Mouse (Mus musculus) CH12.LX (cell line): ENCODE measurements around the gene Celf2. TPM values are rescaled to one million over a fixed set of nuclear protein-coding genes. Genes with fewer than 3 reads are reported as not detected.

ENCODE experiments used
- DNase-seq: peaks from one replicate; pipeline ENCODE4 v3.0.0-alpha.2; 2013; ENCODE audit errors: extremely low read depth
- H3K27ac ChIP-seq: 2 replicates; pipeline ENCODE4 v1.5.1; 2012; ENCODE audit warnings: low read depth, mild to moderate bottlenecking, control low read depth, moderate library complexity; ENCODE audit not compliant: insufficient read depth
- H3K27me3 ChIP-seq: replicated peaks from 2 replicates; pipeline ENCODE3; 2012; ENCODE audit warnings: inconsistent platforms
- H3K36me3 ChIP-seq, 2 experiments: replicated peaks in 1 of 2; 2 replicates each; pipeline versions ENCODE3 to v1.6.1; 2012; ENCODE audit warnings: inconsistent platforms in 1 of 2, low read length in 1 of 2, mild to moderate bottlenecking in 1 of 2, mixed read lengths in 1 of 2, moderate library complexity in 1 of 2; ENCODE audit not compliant: control insufficient read depth in 1 of 2, insufficient read depth in 1 of 2
- H3K4me1 ChIP-seq, 2 experiments: 2 replicates each; pipeline ENCODE4 v1.6.1; 2012; ENCODE audit warnings: inconsistent platforms in 1 of 2, moderate library complexity in 1 of 2; ENCODE audit not compliant: insufficient read depth in 2 of 2, control insufficient read depth in 1 of 2
- H3K4me2 ChIP-seq: 2 replicates; pipeline ENCODE4 v1.6.1; 2012; ENCODE audit warnings: low read depth, mild to moderate bottlenecking, control low read depth; ENCODE audit not compliant: poor library complexity, insufficient read depth, severe bottlenecking
- H3K4me3 ChIP-seq, 3 experiments: fragments of 150-350 bp in 1 of 3; sonication (generic) in 1 of 3; replicated peaks in 1 of 3; 2 replicates each; pipeline versions ENCODE3 to v1.5.1; 2011 to 2012; ENCODE audit warnings: low read depth in 2 of 3, low read length in 2 of 3, mild to moderate bottlenecking in 2 of 3, moderate library complexity in 2 of 3, control low read depth in 1 of 3, improper control_type of control experiment in 1 of 3, inconsistent platforms in 1 of 3, mixed read lengths in 1 of 3; ENCODE audit not compliant: poor library complexity in 1 of 3
- H3K79me2 ChIP-seq: replicated peaks from 2 replicates; pipeline ENCODE4 v1.6.1; 2012; ENCODE audit warnings: mild to moderate bottlenecking, moderate library complexity; ENCODE audit not compliant: control insufficient read depth, poor library complexity, insufficient read depth, severe bottlenecking; ENCODE audit errors: extremely low read depth
- H3K9ac ChIP-seq: 2 replicates; pipeline ENCODE4 v1.6.1; 2012; ENCODE audit warnings: low read depth, mild to moderate bottlenecking, control low read depth, moderate library complexity; ENCODE audit not compliant: insufficient read depth
- H3K9me3 ChIP-seq: replicated peaks from 2 replicates; pipeline ENCODE3; 2012; ENCODE audit warnings: low read length, inconsistent platforms, mixed read lengths
- CHD1 ChIP-seq: IDR thresholded peaks from 2 replicates; pipeline ENCODE4 v1.6.1; 2012; ENCODE audit warnings: low read depth, low read length, improper control_type of control experiment, inconsistent platforms
- CTCF ChIP-seq, 2 experiments: IDR thresholded peaks in 1 of 2; conservative IDR thresholded peaks in 1 of 2; 2 replicates each; pipeline ENCODE4 v1.5.1; 2011 to 2012; ENCODE audit warnings: low read depth in 2 of 2, low read length in 2 of 2, improper control_type of control experiment in 1 of 2, inconsistent platforms in 1 of 2, mild to moderate bottlenecking in 1 of 2, moderate library complexity in 1 of 2
- E2F4 ChIP-seq: IDR thresholded peaks from 2 replicates; pipeline ENCODE4 v1.6.1; 2011; ENCODE audit warnings: low read depth, low read length, improper control_type of control experiment; ENCODE audit not compliant: insufficient replicate concordance
- ELF1 ChIP-seq: IDR thresholded peaks from 2 replicates; pipeline ENCODE4 v1.6.1; 2014; ENCODE audit warnings: low read depth, mild to moderate bottlenecking, inconsistent platforms, low read length, improper control_type of control experiment
- EP300 ChIP-seq: IDR thresholded peaks from 2 replicates; pipeline ENCODE4 v1.6.1; 2011; ENCODE audit warnings: low read length, improper control_type of control experiment
- GABPA ChIP-seq: IDR thresholded peaks from 2 replicates; pipeline ENCODE4 v1.6.1; 2012; ENCODE audit warnings: low read depth, low read length, improper control_type of control experiment, inconsistent platforms; ENCODE audit not compliant: insufficient replicate concordance
- HCFC1 ChIP-seq: IDR thresholded peaks from 2 replicates; pipeline ENCODE4 v1.6.1; 2012; ENCODE audit warnings: low read depth, mild to moderate bottlenecking, inconsistent platforms, low read length, improper control_type of control experiment
- IRF4 ChIP-seq: IDR thresholded peaks from 2 replicates; pipeline ENCODE4 v1.6.1; 2014; ENCODE audit warnings: low read depth, mild to moderate bottlenecking, inconsistent platforms, low read length, improper control_type of control experiment
- JUN ChIP-seq: IDR thresholded peaks from 2 replicates; pipeline ENCODE4 v1.6.1; 2011; ENCODE audit warnings: low read depth, mild to moderate bottlenecking, low read length, improper control_type of control experiment, moderate library complexity; ENCODE audit not compliant: insufficient read depth
- JUND ChIP-seq: conservative IDR thresholded peaks from 2 replicates; pipeline ENCODE4 v1.6.1; 2011; ENCODE audit warnings: low read depth, low read length, improper control_type of control experiment
- KAT2A ChIP-seq: IDR thresholded peaks from 2 replicates; pipeline ENCODE4 v1.6.1; 2012; ENCODE audit warnings: low read length, improper control_type of control experiment, inconsistent platforms; ENCODE audit not compliant: insufficient replicate concordance
- MAFK ChIP-seq: IDR thresholded peaks from 2 replicates; pipeline ENCODE4 v1.6.1; 2011; ENCODE audit warnings: low read length, improper control_type of control experiment; ENCODE audit not compliant: insufficient replicate concordance
- MAX ChIP-seq: IDR thresholded peaks from 2 replicates; pipeline ENCODE4 v1.6.1; 2011; ENCODE audit warnings: low read length, improper control_type of control experiment
- MEF2A ChIP-seq: IDR thresholded peaks from 2 replicates; pipeline ENCODE4 v1.6.1; 2014; ENCODE audit warnings: low read depth, mild to moderate bottlenecking, inconsistent platforms, low read length, improper control_type of control experiment, borderline replicate concordance
- MXI1 ChIP-seq: IDR thresholded peaks from 2 replicates; pipeline ENCODE4 v1.6.1; 2011; ENCODE audit warnings: mild to moderate bottlenecking, low read depth, low read length, improper control_type of control experiment
- MYC ChIP-seq: IDR thresholded peaks from 2 replicates; pipeline ENCODE4 v1.6.1; 2011; ENCODE audit warnings: low read depth, mild to moderate bottlenecking, improper control_type of control experiment, low read length
- NELFE ChIP-seq: IDR thresholded peaks from 2 replicates; pipeline ENCODE4 v1.6.1; 2011; ENCODE audit warnings: low read depth, low read length, improper control_type of control experiment
- RCOR1 ChIP-seq: conservative IDR thresholded peaks from 2 replicates; pipeline ENCODE4 v1.6.1; 2012; ENCODE audit warnings: low read depth, mild to moderate bottlenecking, inconsistent platforms, low read length, improper control_type of control experiment
- SIN3A ChIP-seq: IDR thresholded peaks from 2 replicates; pipeline ENCODE4 v1.6.1; 2012; ENCODE audit warnings: low read length, improper control_type of control experiment, inconsistent platforms
- TBP ChIP-seq: conservative IDR thresholded peaks from 2 replicates; pipeline ENCODE4 v1.6.1; 2011; ENCODE audit warnings: low read depth, low read length, improper control_type of control experiment
- TCF12 ChIP-seq: IDR thresholded peaks from 2 replicates; pipeline ENCODE4 v1.6.1; 2014; ENCODE audit warnings: low read depth, mild to moderate bottlenecking, inconsistent platforms, low read length, improper control_type of control experiment
- ZC3H11A ChIP-seq: IDR thresholded peaks from 2 replicates; pipeline ENCODE4 v1.6.1; 2012; ENCODE audit warnings: low read depth, mild to moderate bottlenecking, inconsistent platforms, low read length, improper control_type of control experiment
- ZKSCAN1 ChIP-seq: IDR thresholded peaks from 2 replicates; pipeline ENCODE4 v1.6.1; 2012; ENCODE audit warnings: low read depth, inconsistent platforms, low read length, improper control_type of control experiment, borderline replicate concordance
- ZNF384 ChIP-seq: IDR thresholded peaks from 2 replicates; pipeline ENCODE4 v1.6.1; 2012; ENCODE audit warnings: low read depth, low read length, improper control_type of control experiment, inconsistent platforms
- dilution Hi-C: fragments of 300-500 bp; cut with MboI; formaldehyde crosslinking; loops from 2 replicates; pipeline ENCODE4 v1.14.3; 2020; ENCODE audit warnings: low sequenced_read_pairs; ENCODE audit not compliant: extremely low pct_unique_long_range_greater_than_20kb, extremely low pct_ligation_motif_present
- in situ Hi-C: fragments of 300-500 bp; cut with MboI; formaldehyde crosslinking; loops from 3 replicates; pipeline ENCODE4 v1.14.3; 2019; ENCODE audit warnings: low sequenced_read_pairs, low pct_ligation_motif_present, low pct_unique_long_range_greater_than_20kb, mixed read lengths
- polyA plus RNA-seq: library from polyadenylated mRNA; unstranded; fragments of >175 nt; gene quantifications from 2 replicates; pipeline ENCODE4 v1.2.1, GENCODE M21; 2012; ENCODE audit warnings: low read depth; ENCODE audit not compliant: insufficient read length
- total RNA-seq, 2 experiments: library from RNA; depleted of rRNA; stranded (reverse); fragments of 300-350 nt in 1 of 2; fragments of >200 nt in 1 of 2; gene quantifications; 2 replicates each; pipeline ENCODE4 v1.2.3; 2012 to 2014

Gene Celf2
- total and polyA plus RNA-seq, 3 experiments: 51.0 to 143 (median 103) TPM

DNA sequence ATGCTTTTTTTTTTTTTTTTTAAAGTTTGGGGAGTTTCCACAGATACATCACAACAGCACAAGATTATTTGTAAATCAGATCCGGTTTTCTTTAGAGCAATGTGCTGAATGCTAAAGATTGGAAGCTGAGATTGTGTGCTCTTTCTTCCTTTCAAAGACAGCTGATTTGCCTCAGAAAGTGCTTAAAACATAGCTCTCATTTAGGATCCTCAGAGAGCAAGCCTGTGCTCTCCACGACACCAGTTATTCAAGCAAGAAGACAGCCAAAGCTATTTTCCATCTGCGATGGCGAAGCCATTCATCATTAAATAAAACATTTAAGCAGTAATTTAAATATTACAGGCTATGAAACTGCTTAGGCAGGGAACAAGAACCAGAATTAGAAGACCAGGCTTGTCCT is 463.8 kb downstream of the Celf2 start:
- dilution Hi-C loops (no loop called here), in situ Hi-C loops (no loop called here)
- no peak overlapping the region for H3K4me3 ChIP-seq
- no peaks in the 10 kb centered on the region for H3K36me3 ChIP-seq
- H3K27ac ChIP-seq: no peak overlapping the region
- H3K4me2 ChIP-seq: no peak overlapping the region
- TF ChIP-seq CTCF (conservative IDR thresholded peaks at IDR 0.05 in 1 of 2, IDR thresholded peaks at IDR 0.05 in 1 of 2; ENCODE audit: low read depth in 2 of 2, low read length in 2 of 2) (no peak), EP300 (no peak), KAT2A (no peak), TBP (no peak), TCF12 (no peak)
- no peaks in the 10 kb centered on the region for H3K79me2 ChIP-seq
- no peaks in the 10 kb centered on the region for H3K9me3 ChIP-seq
- DNase-seq: peak; percentile 12
- H3K9ac ChIP-seq: no peak overlapping the region
- no peaks in the 10 kb centered on the region for H3K27me3 ChIP-seq
- peaks cover 3 to 27% of the 10 kb centered on the region in 2 experiments; a peak in 3 of 4 replicates for H3K4me1 ChIP-seq

DNA sequence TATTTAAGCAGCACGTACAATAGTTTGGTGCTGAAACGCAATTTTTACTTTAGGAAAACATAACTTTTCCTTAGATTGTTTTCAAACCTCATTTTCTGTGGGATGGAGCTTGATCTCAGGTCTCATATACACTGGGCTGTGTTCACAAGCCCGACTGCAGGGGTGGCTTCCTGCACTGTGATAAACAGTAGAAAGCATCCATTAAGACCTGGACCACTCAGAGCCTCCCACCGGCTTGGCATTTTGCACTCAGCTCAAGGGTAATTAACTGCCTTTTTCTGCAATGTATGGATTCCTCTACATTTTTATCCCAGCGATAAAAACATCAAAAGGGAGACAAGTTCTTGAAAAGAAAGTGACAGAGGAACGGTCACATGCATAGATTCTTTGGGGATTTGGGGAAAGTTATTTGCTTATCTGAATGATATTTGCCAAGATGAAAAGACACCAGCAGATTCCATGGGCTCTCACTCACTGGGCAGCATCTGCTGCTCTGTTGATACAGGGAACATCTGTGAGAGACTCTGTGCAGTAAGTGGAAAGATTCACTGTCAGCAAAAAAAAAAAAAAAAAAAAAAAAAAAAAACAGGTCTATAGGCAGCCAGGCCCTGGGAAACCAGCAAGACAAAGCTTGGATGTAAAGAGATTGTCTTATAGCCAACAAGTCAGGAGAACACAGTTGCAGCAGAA is 465.4 kb downstream of the Celf2 start:
- TF ChIP-seq ZNF384 (peak; percentile 44; the same call in 1 of the 2 replicates), GABPA (no peak)
- in situ Hi-C loops (no loop called here), dilution Hi-C loops (no loop called here)
- Histone ChIP-seq H3K27me3 (no peaks in the 10 kb centered on the region), H3K4me1 (peaks cover 4 to 40% of the 10 kb centered on the region in 2 experiments), H3K4me3 (no peak overlapping the region), H3K9me3 (no peaks in the 10 kb centered on the region), H3K9ac (no peak overlapping the region), H3K79me2 (no peaks in the 10 kb centered on the region), H3K4me2 (no peak overlapping the region), H3K27ac (no peak overlapping the region), H3K36me3 (no peaks in the 10 kb centered on the region)
- DNase-seq: no peak

DNA sequence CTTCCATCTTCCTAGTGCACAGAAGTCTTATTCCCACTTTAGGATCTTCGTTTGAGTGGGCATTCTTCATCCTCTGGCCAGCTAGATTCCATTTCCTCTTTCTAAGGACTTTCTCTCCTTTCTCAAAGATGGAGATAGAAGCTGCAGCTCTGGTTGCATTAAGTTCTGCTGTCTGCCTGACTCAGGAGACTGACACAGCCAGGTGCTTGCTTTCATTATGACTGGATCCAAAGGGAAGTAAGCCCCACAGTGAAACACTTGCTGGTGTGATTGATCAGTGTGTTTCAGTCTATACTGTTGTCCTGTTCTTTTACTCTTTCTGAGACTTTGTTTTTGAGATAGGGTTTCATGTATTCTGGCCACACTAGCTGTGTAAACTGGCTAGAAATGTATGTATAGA is 468.4 kb downstream of the Celf2 start:
- H3K27me3 ChIP-seq: no peaks in the 10 kb centered on the region
- H3K36me3 ChIP-seq: no peaks in the 10 kb centered on the region
- in situ Hi-C loops (no loop called here), dilution Hi-C loops (no loop called here)
- peaks cover 4 to 36% of the 10 kb centered on the region in 2 experiments for H3K4me1 ChIP-seq
- H3K9me3 ChIP-seq: no peaks in the 10 kb centered on the region
- peak; percentile 82 for DNase-seq
- H3K4me3 ChIP-seq: no peak overlapping the region
- H3K4me2 ChIP-seq: no peak overlapping the region
- H3K27ac ChIP-seq: no peak overlapping the region
- H3K79me2 ChIP-seq: no peaks in the 10 kb centered on the region
- H3K9ac ChIP-seq: no peak overlapping the region
- TF ChIP-seq MEF2A (peak; percentile 65; the same call in 1 of the 2 replicates), MAFK (peak; percentile 72; the same call in 1 of the 2 replicates), TBP (no peak), RCOR1 (peak; percentile 97), HCFC1 (no peak; the same call in 1 of the 2 replicates), KAT2A (no peak), JUND (peak; percentile 98), ZC3H11A (no peak), NELFE (no peak), MXI1 (no peak), SIN3A (no peak), CHD1 (no peak), MYC (peak; percentile 64), JUN (peak; percentile 79), E2F4 (no peak), EP300 (peak; percentile 98), MAX (peak; percentile 49; the same call in 1 of the 2 replicates), GABPA (no peak), ZKSCAN1 (no peak), ELF1 (no peak), IRF4 (peak; percentile 96), TCF12 (peak; percentile 85)
